Mouse (Mus musculus): ENCODE measurements around the gene Olfr1377. TPM values are rescaled to one million over a fixed set of nuclear protein-coding genes. Genes with fewer than 3 reads are reported as not detected.
"Not testable (repeated sequence)": the region's sequence is repeated elsewhere in the genome, so short reads cannot be mapped to it uniquely, and the experiment has no call there.

Olfr1377 gene
- total and polyA plus RNA-seq, 3 experiments = not detected

- no peak for TF ChIP-seq EP300 (IDR thresholded peaks at IDR 0.05; ENCODE audit: insufficient read depth, low read depth, low read length)
- peak; percentile 92 for TF ChIP-seq CTCF (IDR thresholded peaks at IDR 0.05)
- TF ChIP-seq POLR2A (IDR thresholded peaks at IDR 0.05; ENCODE audit: insufficient read depth, low read depth, low read length) = no peak
- H3K9ac ChIP-seq (ENCODE audit: low read depth, low read length) = no peak overlapping the region
- H3K79me2 ChIP-seq (replicated peaks; ENCODE audit: control insufficient read depth, insufficient read depth, low read length) = no peaks in the 10 kb centered on the region
- 15% methylated on average over 1 of the region's 1 CpGs for WGBS
- H3K36me3 ChIP-seq (ENCODE audit: control insufficient read depth, insufficient read depth, low read length) = no peaks in the 10 kb centered on the region
- no peak overlapping the region for H3K4me3 ChIP-seq
- no peak for DNase-seq
- intact Hi-C loops (cut with DNase I) = loop anchor here (1.0 kb wide), 1 partner anchor 93 kb away; no protein-coding TSS in a partner anchor
- no peaks in the 10 kb centered on the region for H3K4me1 ChIP-seq (ENCODE audit: control insufficient read depth, insufficient read depth, low read length)
- H3K27ac ChIP-seq = no peak overlapping the region
- peaks cover 1% of the 10 kb centered on the region; the same call in 1 of the 2 replicates for H3K27me3 ChIP-seq (ENCODE audit: control insufficient read depth, insufficient read depth, low read length)
Observed at GRCm38 (mm10) chr11:51032851-51033250, 51.1 kb downstream of the Olfr1377 start.

- H3K27ac ChIP-seq; H3K4me3 ChIP-seq; H3K79me2 ChIP-seq (replicated peaks; ENCODE audit: control insufficient read depth, insufficient read depth, low read length); DNase-seq; intact Hi-C loops (cut with DNase I); H3K36me3 ChIP-seq (ENCODE audit: control insufficient read depth, insufficient read depth, low read length); H3K27me3 ChIP-seq (ENCODE audit: control insufficient read depth, insufficient read depth, low read length); H3K4me1 ChIP-seq (ENCODE audit: control insufficient read depth, insufficient read depth, low read length); H3K9ac ChIP-seq (ENCODE audit: low read depth, low read length): not testable (repeated sequence)
Observed at GRCm38 (mm10) chr11:51034141-51034540, 52.4 kb downstream of the Olfr1377 start.

GRCm38 (mm10) chr11:51035951-51036350 is 54.2 kb downstream of the Olfr1377 start:
- intact Hi-C loops (cut with DNase I) = no loop called here
- Histone ChIP-seq H3K27ac (no peak overlapping the region), H3K79me2 (replicated peaks; ENCODE audit: control insufficient read depth, insufficient read depth, low read length) (no peaks in the 10 kb centered on the region), H3K9ac (ENCODE audit: low read depth, low read length) (no peak overlapping the region), H3K27me3 (ENCODE audit: control insufficient read depth, insufficient read depth, low read length) (peaks cover 1% of the 10 kb centered on the region; the same call in 1 of the 2 replicates), H3K36me3 (ENCODE audit: control insufficient read depth, insufficient read depth, low read length) (no peaks in the 10 kb centered on the region), H3K4me3 (no peak overlapping the region), H3K4me1 (ENCODE audit: control insufficient read depth, insufficient read depth, low read length) (no peaks in the 10 kb centered on the region)
- no peak for TF ChIP-seq POLR2A (IDR thresholded peaks at IDR 0.05; ENCODE audit: insufficient read depth, low read depth, low read length)
- no peak for TF ChIP-seq EP300 (IDR thresholded peaks at IDR 0.05; ENCODE audit: insufficient read depth, low read depth, low read length)
- no peak for TF ChIP-seq CTCF (IDR thresholded peaks at IDR 0.05)
- DNase-seq = no peak
- 34% methylated on average over 2 of the region's 2 CpGs for WGBS

Other genes starting within 250 kb of the Olfr1377 start
- 1 to 10 TPM; 2.9 to 4.1 TPM for gene Zfp354c, start 154.2 kb upstream of the Olfr1377 start, total RNA-seq (2021)
- 0.70 and 2.2 TPM in 2 replicates for gene Zfp354c, start 154.2 kb upstream of the Olfr1377 start, polyA plus RNA-seq (2012; rRNA removed)
- gene Zfp879, start 140.4 kb upstream of the Olfr1377 start, total RNA-seq (2021) = 1 to 10 TPM; 1.4 to 1.7 TPM
- gene Zfp879, start 140.4 kb upstream of the Olfr1377 start, polyA plus RNA-seq (2012; rRNA removed) = 0.37 and 0.53 TPM in 2 replicates
- gene Grm6, start 131.3 kb upstream of the Olfr1377 start, total RNA-seq (2021) = under 1 TPM in 1 of 2 experiments, not detected in 1; 0.07 TPM
- 0.06 TPM in 1 of 2 replicates, not detected in the other for gene Grm6, start 131.3 kb upstream of the Olfr1377 start, polyA plus RNA-seq (2012; rRNA removed)
- 1 to 10 TPM in 1 of 2 experiments, under 1 TPM in 1; 0.78 to 1.3 TPM for gene Zfp454, start 94.3 kb upstream of the Olfr1377 start, total RNA-seq (2021)
- gene Zfp454, start 94.3 kb upstream of the Olfr1377 start, polyA plus RNA-seq (2012; rRNA removed) = 0.27 and 1.5 TPM in 2 replicates
- gene Zfp2, start 65.8 kb upstream of the Olfr1377 start, total RNA-seq (2021) = 1 to 10 TPM; 2.9 to 3.0 TPM
- 0.78 and 3.2 TPM in 2 replicates for gene Zfp2, start 65.8 kb upstream of the Olfr1377 start, polyA plus RNA-seq (2012; rRNA removed)
- gene Zfp354b, start 50.3 kb upstream of the Olfr1377 start, total RNA-seq (2021) = 1 to 10 TPM; 1.3 TPM
- gene Zfp354b, start 50.3 kb upstream of the Olfr1377 start, polyA plus RNA-seq (2012; rRNA removed) = 0.45 and 0.79 TPM in 2 replicates
- not detected for gene 4933414I15Rik, start 38.2 kb upstream of the Olfr1377 start, total RNA-seq (2021)
- gene 4933414I15Rik, start 38.2 kb upstream of the Olfr1377 start, polyA plus RNA-seq (2012; rRNA removed) = not detected in 2 replicates
- gene Prop1, start 28.2 kb upstream of the Olfr1377 start, total RNA-seq (2021) = not detected
- gene Prop1, start 28.2 kb upstream of the Olfr1377 start, polyA plus RNA-seq (2012; rRNA removed) = not detected in 2 replicates
- not detected for gene Olfr1378, start 15.4 kb upstream of the Olfr1377 start, total RNA-seq (2021)
- not detected in 2 replicates for gene Olfr1378, start 15.4 kb upstream of the Olfr1377 start, polyA plus RNA-seq (2012; rRNA removed)
- not detected for gene Olfr51, start 21.6 kb downstream of the Olfr1377 start, total RNA-seq (2021)
- gene Olfr51, start 21.6 kb downstream of the Olfr1377 start, polyA plus RNA-seq (2012; rRNA removed) = not detected in 2 replicates
- gene Olfr54, start 32.3 kb downstream of the Olfr1377 start, total RNA-seq (2021) = not detected
- not detected in 2 replicates for gene Olfr54, start 32.3 kb downstream of the Olfr1377 start, polyA plus RNA-seq (2012; rRNA removed)
- not detected for gene Olfr1375, start 66.1 kb downstream of the Olfr1377 start, total RNA-seq (2021)
- gene Olfr1375, start 66.1 kb downstream of the Olfr1377 start, polyA plus RNA-seq (2012; rRNA removed) = not detected in 2 replicates
- 1 to 10 TPM; 1.2 to 1.3 TPM for gene Zfp354a, start 77.3 kb downstream of the Olfr1377 start, total RNA-seq (2021)
- 0.86 and 1.3 TPM in 2 replicates for gene Zfp354a, start 77.3 kb downstream of the Olfr1377 start, polyA plus RNA-seq (2012; rRNA removed)
- not detected for gene Gm12569, start 238.5 kb downstream of the Olfr1377 start, total RNA-seq (2021)
- gene Gm12569, start 238.5 kb downstream of the Olfr1377 start, polyA plus RNA-seq (2012; rRNA removed) = not detected in 2 replicates

Measured in heart, adult 2 months (tissue).